Mouse (Mus musculus): ENCODE measurements at regions not wholly inside any gene's neighbourhood (a gene's known extent, or its start where the extent isn't known, plus 50 kb on each side); places are given as distances from the start of the nearest gene placed in this dataset.

- TF ChIP-seq POLR2A (IDR thresholded peaks at IDR 0.05; ENCODE audit: insufficient read depth, low read depth, low read length) (no peak), CTCF (IDR thresholded peaks at IDR 0.05; ENCODE audit: insufficient read depth, low read depth, low read length) (no peak)
Measured at GRCm38 (mm10) chr2:59431867-59432266, 52.6 kb upstream of the Dapl1 start.

Data from olfactory bulb, adult 2 months (tissue).